Mouse (Mus musculus): ENCODE results near the gene Plgrkt. TPM values are rescaled to one million over a fixed set of nuclear protein-coding genes. Genes with fewer than 3 reads are reported as not detected.

The Plgrkt gene
- polyA plus RNA-seq, 1 experiment from 2014 or later = 68.4 TPM

DNA sequence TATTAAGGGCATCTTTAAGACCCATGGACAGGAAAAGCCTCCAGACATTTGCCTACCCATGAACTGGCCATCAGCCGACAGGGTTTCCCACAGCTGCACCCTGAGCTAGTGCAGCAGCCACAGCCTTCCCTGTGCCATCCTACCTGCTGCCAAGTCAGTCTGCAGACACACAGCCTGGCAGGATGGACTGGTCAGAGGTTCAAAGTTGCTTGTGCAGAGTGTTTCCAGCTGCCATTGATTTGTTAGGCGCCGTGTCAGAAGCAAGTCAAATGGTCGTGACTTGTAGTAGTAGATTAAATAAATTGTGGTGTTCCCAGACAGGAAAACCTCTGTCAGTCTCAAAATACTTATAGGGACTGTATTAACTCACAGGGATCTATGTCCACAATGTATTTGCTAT, 36.1 kb upstream of the Plgrkt start:
- no peaks in the 10 kb centered on the region for H3K4me1 ChIP-seq (replicated peaks; ENCODE audit: control insufficient read depth, insufficient read depth, low read length)
- ATAC-seq (ENCODE audit: low FRiP score) = no peak
- no peak overlapping the region for H3K27ac ChIP-seq (ENCODE audit: low read depth, low read length)
- no peak overlapping the region for H3K9ac ChIP-seq (ENCODE audit: low read depth, low read length)
- H3K4me2 ChIP-seq (replicated peaks; ENCODE audit: low read depth, low read length) = no peak overlapping the region
- no peak overlapping the region for H3K4me3 ChIP-seq (ENCODE audit: low read depth, low read length)
- DNase-seq (ENCODE audit: low spot score) = no peak
- 91% methylated on average over 4 of the region's 4 CpGs for WGBS
- no peaks in the 10 kb centered on the region for H3K36me3 ChIP-seq (ENCODE audit: control insufficient read depth, insufficient read depth, low read length)
- H3K9me3 ChIP-seq (ENCODE audit: control insufficient read depth, low read length) = no peaks in the 10 kb centered on the region
- H3K27me3 ChIP-seq (ENCODE audit: control insufficient read depth, insufficient read depth, low read length) = no peaks in the 10 kb centered on the region

GRCm38 (mm10) chr19:29402621-29403020, 35.4 kb upstream of the Plgrkt start:
- Histone ChIP-seq H3K4me1 (replicated peaks; ENCODE audit: control insufficient read depth, insufficient read depth, low read length) (no peaks in the 10 kb centered on the region), H3K36me3 (ENCODE audit: control insufficient read depth, insufficient read depth, low read length) (no peaks in the 10 kb centered on the region), H3K4me2 (replicated peaks; ENCODE audit: low read depth, low read length) (no peak overlapping the region), H3K27me3 (ENCODE audit: control insufficient read depth, insufficient read depth, low read length) (no peaks in the 10 kb centered on the region), H3K9ac (ENCODE audit: low read depth, low read length) (no peak overlapping the region), H3K4me3 (ENCODE audit: low read depth, low read length) (no peak overlapping the region), H3K9me3 (ENCODE audit: control insufficient read depth, low read length) (no peaks in the 10 kb centered on the region), H3K27ac (ENCODE audit: low read depth, low read length) (no peak overlapping the region)
- ATAC-seq (ENCODE audit: low FRiP score) (no peak), DNase-seq (ENCODE audit: low spot score) (no peak)
- 96% methylated on average over 4 of the region's 4 CpGs for WGBS

DNA sequence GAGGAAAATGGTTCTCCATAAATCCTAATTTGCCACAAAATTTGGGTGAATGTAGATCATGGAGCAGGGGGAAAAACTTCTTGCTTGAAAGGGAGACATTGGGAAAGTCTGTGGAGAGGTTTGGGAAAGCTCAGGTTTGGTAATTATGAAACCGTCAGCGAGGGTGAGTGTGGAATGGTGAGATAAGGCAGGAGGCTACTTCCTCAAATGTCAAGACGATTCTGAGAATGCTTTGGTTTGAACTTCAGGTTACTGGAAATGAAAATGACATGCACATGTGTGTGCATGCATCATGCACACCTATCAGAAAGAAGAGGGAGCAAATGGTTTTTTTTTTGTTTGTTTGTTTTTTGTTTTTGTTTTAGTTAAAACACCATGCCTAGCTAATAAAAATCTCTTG, 33.3 kb upstream of the Plgrkt start:
- 95% methylated on average over 3 of the region's 3 CpGs for WGBS
- Histone ChIP-seq H3K36me3 (ENCODE audit: control insufficient read depth, insufficient read depth, low read length) (no peaks in the 10 kb centered on the region), H3K9me3 (ENCODE audit: control insufficient read depth, low read length) (no peaks in the 10 kb centered on the region), H3K9ac (ENCODE audit: low read depth, low read length) (no peak overlapping the region), H3K27ac (ENCODE audit: low read depth, low read length) (no peak overlapping the region), H3K4me2 (replicated peaks; ENCODE audit: low read depth, low read length) (no peak overlapping the region), H3K27me3 (ENCODE audit: control insufficient read depth, insufficient read depth, low read length) (no peaks in the 10 kb centered on the region), H3K4me3 (ENCODE audit: low read depth, low read length) (no peak overlapping the region), H3K4me1 (replicated peaks; ENCODE audit: control insufficient read depth, insufficient read depth, low read length) (no peaks in the 10 kb centered on the region)
- DNase-seq (ENCODE audit: low spot score) = no peak
- ATAC-seq (ENCODE audit: low FRiP score) = no peak

DNA sequence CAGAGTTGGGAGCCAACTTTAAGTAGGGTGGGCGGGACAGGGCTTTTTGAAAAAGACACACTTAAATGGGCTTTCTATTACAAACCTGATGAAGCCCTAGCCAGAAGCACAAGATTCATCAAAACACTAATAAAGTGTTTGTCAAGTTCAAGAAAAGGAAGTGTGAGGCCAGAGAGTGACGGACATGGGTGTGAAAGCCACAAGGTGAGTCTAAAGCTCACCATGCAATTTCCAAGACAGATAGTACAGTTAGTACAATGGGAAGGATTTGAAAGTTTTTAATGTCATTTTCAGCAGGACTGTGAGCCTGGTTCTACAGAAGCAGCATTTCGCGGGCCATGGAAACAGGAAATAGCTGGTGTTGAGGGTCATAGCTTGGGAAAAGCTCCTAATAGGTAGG, 32.6 kb upstream of the Plgrkt start:
- ATAC-seq (ENCODE audit: low FRiP score) = no peak
- no peak overlapping the region for H3K27ac ChIP-seq (ENCODE audit: low read depth, low read length)

GRCm38 (mm10) chr19:29396353-29396752, 29.2 kb upstream of the Plgrkt start:
- H3K4me3 ChIP-seq (ENCODE audit: low read depth, low read length) = no peak overlapping the region
- ATAC-seq (ENCODE audit: low FRiP score) (no peak), DNase-seq (ENCODE audit: low spot score) (no peak)
- 93% methylated on average over 1 of the region's 1 CpGs for WGBS
- no peak overlapping the region for H3K27ac ChIP-seq (ENCODE audit: low read depth, low read length)
- no peak overlapping the region for H3K9ac ChIP-seq (ENCODE audit: low read depth, low read length)
- H3K4me1 ChIP-seq (replicated peaks; ENCODE audit: control insufficient read depth, insufficient read depth, low read length) = no peaks in the 10 kb centered on the region
- no peaks in the 10 kb centered on the region for H3K36me3 ChIP-seq (ENCODE audit: control insufficient read depth, insufficient read depth, low read length)
- H3K9me3 ChIP-seq (ENCODE audit: control insufficient read depth, low read length) = no peaks in the 10 kb centered on the region
- H3K27me3 ChIP-seq (ENCODE audit: control insufficient read depth, insufficient read depth, low read length) = no peaks in the 10 kb centered on the region
- no peak overlapping the region for H3K4me2 ChIP-seq (replicated peaks; ENCODE audit: low read depth, low read length)

More for the DNA sequence above, 32.6 kb upstream of the Plgrkt start:
- no peaks in the 10 kb centered on the region for H3K36me3 ChIP-seq (ENCODE audit: control insufficient read depth, insufficient read depth, low read length)
- H3K9ac ChIP-seq (ENCODE audit: low read depth, low read length) = no peak overlapping the region
- WGBS = 87% methylated on average over 4 of the region's 4 CpGs
- no peaks in the 10 kb centered on the region for H3K9me3 ChIP-seq (ENCODE audit: control insufficient read depth, low read length)
- DNase-seq (ENCODE audit: low spot score) = no peak
- no peaks in the 10 kb centered on the region for H3K27me3 ChIP-seq (ENCODE audit: control insufficient read depth, insufficient read depth, low read length)
- H3K4me2 ChIP-seq (replicated peaks; ENCODE audit: low read depth, low read length) = no peak overlapping the region
- H3K4me3 ChIP-seq (ENCODE audit: low read depth, low read length) = no peak overlapping the region
- H3K4me1 ChIP-seq (replicated peaks; ENCODE audit: control insufficient read depth, insufficient read depth, low read length) = no peaks in the 10 kb centered on the region

DNA sequence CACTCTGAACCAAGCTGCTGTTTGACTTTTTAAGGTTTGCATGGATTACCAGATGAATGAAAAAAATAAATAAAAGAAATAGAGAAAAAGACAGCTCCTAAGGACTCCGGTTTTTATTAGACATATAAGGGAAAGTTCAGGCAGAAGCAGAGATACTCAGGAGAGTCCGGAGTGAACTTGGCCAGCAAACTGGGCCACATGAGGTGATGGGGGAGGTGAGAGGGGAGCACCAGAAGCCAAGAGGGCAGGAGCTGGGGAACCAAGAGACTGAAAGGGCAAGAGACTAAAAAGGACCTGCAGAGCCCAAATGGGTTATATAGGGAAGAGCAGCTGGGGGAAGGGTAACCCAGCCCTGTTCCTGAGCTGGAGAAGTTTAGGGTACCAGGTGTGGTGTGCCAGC, 27.5 kb upstream of the Plgrkt start:
- H3K9ac ChIP-seq (ENCODE audit: low read depth, low read length) = no peak overlapping the region
- H3K4me1 ChIP-seq (replicated peaks; ENCODE audit: control insufficient read depth, insufficient read depth, low read length) = no peaks in the 10 kb centered on the region

DNA sequence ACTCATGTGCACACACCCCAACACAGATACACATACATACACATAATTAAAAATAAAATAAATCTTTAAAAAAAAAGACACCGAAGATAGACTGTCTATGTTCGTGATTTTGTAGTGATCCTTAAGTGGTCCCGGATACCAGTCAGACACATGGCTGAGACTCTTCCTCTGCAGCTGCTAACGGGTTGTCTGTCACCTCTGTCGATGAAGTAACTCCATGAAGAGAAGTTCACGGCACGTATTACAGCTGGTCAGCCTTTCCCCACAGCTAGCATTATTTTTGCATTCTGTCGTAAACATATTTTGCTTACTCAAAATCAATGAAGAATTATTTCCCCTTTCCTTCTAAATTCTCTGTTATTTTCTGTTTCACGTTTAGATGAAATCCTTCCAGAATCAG, 26.1 kb upstream of the Plgrkt start:
- H3K9ac ChIP-seq (ENCODE audit: low read depth, low read length) = no peak overlapping the region
- no peak overlapping the region for H3K4me2 ChIP-seq (replicated peaks; ENCODE audit: low read depth, low read length)
- no peak overlapping the region for H3K4me3 ChIP-seq (ENCODE audit: low read depth, low read length)
- no peaks in the 10 kb centered on the region for H3K4me1 ChIP-seq (replicated peaks; ENCODE audit: control insufficient read depth, insufficient read depth, low read length)
- DNase-seq (ENCODE audit: low spot score) = no peak
- no peaks in the 10 kb centered on the region for H3K36me3 ChIP-seq (ENCODE audit: control insufficient read depth, insufficient read depth, low read length)
- H3K9me3 ChIP-seq (ENCODE audit: control insufficient read depth, low read length) = no peaks in the 10 kb centered on the region
- ATAC-seq (ENCODE audit: low FRiP score) = no peak
- WGBS = 89% methylated on average over 9 of the region's 9 CpGs
- H3K27ac ChIP-seq (ENCODE audit: low read depth, low read length) = no peak overlapping the region
- H3K27me3 ChIP-seq (ENCODE audit: control insufficient read depth, insufficient read depth, low read length) = no peaks in the 10 kb centered on the region

More for the DNA sequence above, 27.5 kb upstream of the Plgrkt start:
- ATAC-seq (ENCODE audit: low FRiP score) (no peak), DNase-seq (ENCODE audit: low spot score) (no peak)
- H3K4me3 ChIP-seq (ENCODE audit: low read depth, low read length) = no peak overlapping the region
- no peaks in the 10 kb centered on the region for H3K27me3 ChIP-seq (ENCODE audit: control insufficient read depth, insufficient read depth, low read length)
- no peaks in the 10 kb centered on the region for H3K36me3 ChIP-seq (ENCODE audit: control insufficient read depth, insufficient read depth, low read length)
- no peak overlapping the region for H3K27ac ChIP-seq (ENCODE audit: low read depth, low read length)
- H3K4me2 ChIP-seq (replicated peaks; ENCODE audit: low read depth, low read length) = no peak overlapping the region
- 92% methylated on average over 2 of the region's 2 CpGs for WGBS
- H3K9me3 ChIP-seq (ENCODE audit: control insufficient read depth, low read length) = no peaks in the 10 kb centered on the region

- DNase-seq (ENCODE audit: low spot score) (no peak), ATAC-seq (ENCODE audit: low FRiP score) (no peak)
- Histone ChIP-seq H3K4me1 (replicated peaks; ENCODE audit: control insufficient read depth, insufficient read depth, low read length) (no peaks in the 10 kb centered on the region), H3K27ac (ENCODE audit: low read depth, low read length) (no peak overlapping the region), H3K27me3 (ENCODE audit: control insufficient read depth, insufficient read depth, low read length) (no peaks in the 10 kb centered on the region), H3K9me3 (ENCODE audit: control insufficient read depth, low read length) (no peaks in the 10 kb centered on the region), H3K9ac (ENCODE audit: low read depth, low read length) (no peak overlapping the region), H3K4me3 (ENCODE audit: low read depth, low read length) (no peak overlapping the region), H3K36me3 (ENCODE audit: control insufficient read depth, insufficient read depth, low read length) (no peaks in the 10 kb centered on the region), H3K4me2 (replicated peaks; ENCODE audit: low read depth, low read length) (no peak overlapping the region)
- 77% methylated on average over 4 of the region's 4 CpGs for WGBS
Measured at GRCm38 (mm10) chr19:29391279-29391678, 24.1 kb upstream of the Plgrkt start.

GRCm38 (mm10) chr19:29390483-29390882, 23.3 kb upstream of the Plgrkt start:
- no peaks in the 10 kb centered on the region for H3K9me3 ChIP-seq (ENCODE audit: control insufficient read depth, low read length)
- H3K4me1 ChIP-seq (replicated peaks; ENCODE audit: control insufficient read depth, insufficient read depth, low read length) = no peaks in the 10 kb centered on the region
- H3K27ac ChIP-seq (ENCODE audit: low read depth, low read length) = no peak overlapping the region
- ATAC-seq (ENCODE audit: low FRiP score) = no peak
- H3K9ac ChIP-seq (ENCODE audit: low read depth, low read length) = no peak overlapping the region
- WGBS = 92% methylated on average over 5 of the region's 5 CpGs
- H3K4me3 ChIP-seq (ENCODE audit: low read depth, low read length) = no peak overlapping the region
- H3K4me2 ChIP-seq (replicated peaks; ENCODE audit: low read depth, low read length) = no peak overlapping the region
- H3K27me3 ChIP-seq (ENCODE audit: control insufficient read depth, insufficient read depth, low read length) = no peaks in the 10 kb centered on the region
- no peak for DNase-seq (ENCODE audit: low spot score)
- H3K36me3 ChIP-seq (ENCODE audit: control insufficient read depth, insufficient read depth, low read length) = no peaks in the 10 kb centered on the region
